Mouse (Mus musculus) liver, embryonic 13.5 days (tissue): ENCODE measurements around the gene Dysf. TPM values are rescaled to one million over a fixed set of nuclear protein-coding genes. Genes with fewer than 3 reads are reported as not detected.

Experiments
- ATAC-seq: fragments of 200-750 bp; cut with Nextera tagmentation; 2 replicates; pipeline ENCODE4 v1.8.0; 2017; ENCODE audit warnings: low read depth, mild to moderate bottlenecking, moderate number of reproducible peaks, moderate library complexity
- DNase-seq: peaks from one replicate; pipeline ENCODE4 v3.0.0; 2022
- H3K27ac ChIP-seq: fragments of 300-500 bp; sonication (generic); 2 replicates; pipeline ENCODE4 v1.5.1; 2015; ENCODE audit warnings: moderate library complexity, mild to moderate bottlenecking, inconsistent platforms
- H3K27me3 ChIP-seq: fragments of 300-500 bp; sonication (generic); 2 replicates; pipeline ENCODE4 v1.6.1; 2015; ENCODE audit warnings: mild to moderate bottlenecking, inconsistent platforms
- H3K36me3 ChIP-seq: fragments of 300-500 bp; sonication (generic); 2 replicates; pipeline ENCODE4 v1.6.1; 2015; ENCODE audit warnings: mild to moderate bottlenecking, inconsistent platforms
- H3K4me1 ChIP-seq: fragments of 300-500 bp; sonication (generic); replicated peaks from 2 replicates; pipeline ENCODE4 v1.6.1; 2015; ENCODE audit warnings: inconsistent platforms
- H3K4me2 ChIP-seq: fragments of 300-500 bp; sonication (generic); 2 replicates; pipeline ENCODE4 v1.6.1; 2015; ENCODE audit warnings: inconsistent platforms, mild to moderate bottlenecking, moderate library complexity
- H3K4me3 ChIP-seq: fragments of 300-500 bp; sonication (generic); replicated peaks from 2 replicates; pipeline ENCODE4 v1.5.1; 2015; ENCODE audit warnings: mild to moderate bottlenecking, inconsistent platforms
- H3K9ac ChIP-seq: fragments of 300-500 bp; sonication (generic); 2 replicates; pipeline ENCODE4 v1.6.1; 2015; ENCODE audit warnings: mild to moderate bottlenecking, inconsistent platforms
- H3K9me3 ChIP-seq: fragments of 300-500 bp; sonication (generic); replicated peaks from 2 replicates; pipeline ENCODE4 v1.6.1; 2016; ENCODE audit warnings: inconsistent platforms
- WGBS: fragments of 180-500 bp; shearing (Covaris S2); methylation state at CpG from one replicate; pipeline ENCODE4 v1.1.7; 2015; ENCODE audit not compliant: insufficient replicate concordance; 5-methylcytosine and 5-hydroxymethylcytosine counted together
- polyA plus RNA-seq: library from polyadenylated mRNA; unstranded; fragments of >200 nt; fragmentation: Nextera tagmentation; extraction: Ambion mirVana; gene quantifications from 2 replicates; pipeline ENCODE4 v1.2.1, GENCODE M21; 2015

Dysf gene
- polyA plus RNA-seq, 1 experiment from 2014 or later, result 1.0 TPM

GRCm38 (mm10) chr6:84124609-84125008 lies 116.2 kb downstream of the Dysf start:
- H3K27ac ChIP-seq, result no peak overlapping the region
- ATAC-seq, result no peak
- H3K4me1 ChIP-seq, result no peaks in the 10 kb centered on the region
- no peak for DNase-seq
- H3K9me3 ChIP-seq, result no peaks in the 10 kb centered on the region
- no peak overlapping the region for H3K4me2 ChIP-seq
- no peak overlapping the region for H3K9ac ChIP-seq
- H3K27me3 ChIP-seq, result no peaks in the 10 kb centered on the region
- WGBS, result 78% methylated on average over 9 of the region's 9 CpGs
- no peak overlapping the region for H3K4me3 ChIP-seq
- no peaks in the 10 kb centered on the region for H3K36me3 ChIP-seq

DNA sequence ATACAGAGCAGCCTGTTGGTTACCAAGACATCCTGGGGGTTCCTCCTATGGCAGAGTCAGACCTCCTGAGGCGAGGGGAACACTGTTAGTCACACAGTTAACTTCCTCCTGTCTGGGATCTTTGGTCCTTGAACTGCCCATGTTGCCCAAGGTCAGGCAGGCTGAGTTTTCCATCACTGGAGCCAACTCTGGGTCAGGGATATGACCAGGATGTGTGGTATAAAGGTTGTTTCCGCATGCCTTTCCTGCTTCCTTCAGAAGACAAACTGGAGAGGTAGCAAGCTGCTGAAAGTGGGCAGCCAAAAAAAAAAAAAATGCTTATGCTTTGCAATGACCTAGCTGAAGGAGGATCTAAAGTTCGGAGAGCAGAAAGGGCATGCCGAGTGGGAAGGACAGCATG lies 116.7 kb downstream of the Dysf start:
- Histone ChIP-seq H3K4me2 (no peak overlapping the region), H3K36me3 (no peaks in the 10 kb centered on the region), H3K27me3 (no peaks in the 10 kb centered on the region), H3K9me3 (no peaks in the 10 kb centered on the region), H3K9ac (no peak overlapping the region), H3K4me1 (no peaks in the 10 kb centered on the region), H3K27ac (no peak overlapping the region), H3K4me3 (no peak overlapping the region)
- DNase-seq, result no peak
- 49% methylated on average over 4 of the region's 4 CpGs for WGBS
- no peak for ATAC-seq

- no peak overlapping the region for H3K27ac ChIP-seq
- H3K9ac ChIP-seq, result no peak overlapping the region
- no peaks in the 10 kb centered on the region for H3K27me3 ChIP-seq
- WGBS, result 70% methylated on average over 2 of the region's 2 CpGs
- no peaks in the 10 kb centered on the region for H3K36me3 ChIP-seq
- ATAC-seq, result no peak
- no peaks in the 10 kb centered on the region for H3K9me3 ChIP-seq
- no peak overlapping the region for H3K4me3 ChIP-seq
- DNase-seq, result no peak
- H3K4me1 ChIP-seq, result no peaks in the 10 kb centered on the region
- no peak overlapping the region for H3K4me2 ChIP-seq
Observed at GRCm38 (mm10) chr6:84128229-84128628, 119.8 kb downstream of the Dysf start.

GRCm38 (mm10) chr6:84130867-84131266 lies 122.5 kb downstream of the Dysf start:
- H3K4me3 ChIP-seq, result no peak overlapping the region
- no peaks in the 10 kb centered on the region for H3K27me3 ChIP-seq
- 52% methylated on average over 4 of the region's 4 CpGs for WGBS
- H3K27ac ChIP-seq, result no peak overlapping the region
- DNase-seq (no peak), ATAC-seq (no peak)
- H3K36me3 ChIP-seq, result no peaks in the 10 kb centered on the region
- H3K9me3 ChIP-seq, result no peaks in the 10 kb centered on the region
- H3K4me2 ChIP-seq, result no peak overlapping the region
- H3K4me1 ChIP-seq, result no peaks in the 10 kb centered on the region
- no peak overlapping the region for H3K9ac ChIP-seq

GRCm38 (mm10) chr6:84131539-84131938 lies 123.1 kb downstream of the Dysf start:
- H3K27ac ChIP-seq, result no peak overlapping the region
- DNase-seq, result no peak

GRCm38 (mm10) chr6:84133053-84133452 lies 124.7 kb downstream of the Dysf start:
- H3K27me3 ChIP-seq, result no peaks in the 10 kb centered on the region
- ATAC-seq, result no peak
- H3K4me2 ChIP-seq, result no peak overlapping the region
- no peak overlapping the region for H3K27ac ChIP-seq
- H3K9ac ChIP-seq, result no peak overlapping the region
- 57% methylated on average over 7 of the region's 7 CpGs for WGBS
- DNase-seq, result no peak
- H3K4me1 ChIP-seq, result no peaks in the 10 kb centered on the region
- H3K4me3 ChIP-seq, result no peak overlapping the region
- no peaks in the 10 kb centered on the region for H3K36me3 ChIP-seq
- H3K9me3 ChIP-seq, result no peaks in the 10 kb centered on the region

More at GRCm38 (mm10) chr6:84131539-84131938, 123.1 kb downstream of the Dysf start:
- Histone ChIP-seq H3K36me3 (no peaks in the 10 kb centered on the region), H3K9me3 (no peaks in the 10 kb centered on the region), H3K27me3 (no peaks in the 10 kb centered on the region), H3K4me2 (no peak overlapping the region), H3K4me3 (no peak overlapping the region), H3K9ac (no peak overlapping the region), H3K4me1 (no peaks in the 10 kb centered on the region)
- no peak for ATAC-seq
- WGBS, result 62% methylated on average over 9 of the region's 9 CpGs

DNA sequence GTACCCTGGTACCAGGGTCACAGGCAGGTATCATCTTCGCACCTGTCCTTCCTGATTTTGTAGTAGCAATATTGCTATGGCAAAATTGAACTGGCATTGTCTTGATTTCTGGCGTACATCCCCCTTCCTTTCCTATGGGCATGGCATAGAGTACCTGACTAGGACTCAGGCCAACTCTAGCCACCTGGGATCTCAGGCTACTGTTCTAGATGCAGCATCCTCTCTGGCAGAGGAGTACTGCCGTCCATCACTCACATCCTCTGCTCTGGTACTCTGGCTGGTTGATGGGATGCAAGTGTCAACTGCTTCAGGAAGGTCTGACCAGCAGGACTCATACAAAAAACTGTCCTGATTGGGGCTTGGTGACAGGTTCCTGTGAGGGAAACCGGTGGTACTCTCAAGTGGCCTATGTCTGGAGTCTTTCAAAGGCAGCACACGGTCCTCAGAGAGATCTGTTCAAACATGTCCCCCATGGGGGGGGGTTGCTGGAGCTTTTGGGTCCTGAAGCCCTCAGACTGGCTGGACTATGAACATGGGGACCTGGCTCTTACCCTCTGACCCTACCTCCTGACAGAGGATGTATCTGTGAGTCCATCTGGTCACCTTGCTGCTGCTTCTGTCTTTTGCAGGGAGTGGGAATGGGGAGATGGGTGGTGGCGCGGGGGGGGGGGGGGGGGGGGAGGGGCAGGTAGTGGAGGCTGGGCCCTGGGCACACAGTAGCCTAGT lies 125.8 kb downstream of the Dysf start:
- no peaks in the 10 kb centered on the region for H3K36me3 ChIP-seq
- DNase-seq (no peak), ATAC-seq (no peak)
- no peak overlapping the region for H3K4me3 ChIP-seq
- H3K27me3 ChIP-seq, result no peaks in the 10 kb centered on the region
- WGBS, result 59% methylated on average over 5 of the region's 7 CpGs
- no peak overlapping the region for H3K9ac ChIP-seq
- H3K4me1 ChIP-seq, result no peaks in the 10 kb centered on the region
- H3K27ac ChIP-seq, result no peak overlapping the region
- no peaks in the 10 kb centered on the region for H3K9me3 ChIP-seq
- no peak overlapping the region for H3K4me2 ChIP-seq

GRCm38 (mm10) chr6:84134722-84135394 lies 126.5 kb downstream of the Dysf start:
- H3K36me3 ChIP-seq, result no peaks in the 10 kb centered on the region
- WGBS, result 70% methylated on average over 23 of the region's 23 CpGs
- DNase-seq (no peak), ATAC-seq (no peak)
- no peaks in the 10 kb centered on the region for H3K27me3 ChIP-seq
- H3K27ac ChIP-seq, result no peak overlapping the region
- no peaks in the 10 kb centered on the region for H3K4me1 ChIP-seq
- no peaks in the 10 kb centered on the region for H3K9me3 ChIP-seq
- no peak overlapping the region for H3K4me2 ChIP-seq
- H3K9ac ChIP-seq, result no peak overlapping the region
- H3K4me3 ChIP-seq, result no peak overlapping the region

DNA sequence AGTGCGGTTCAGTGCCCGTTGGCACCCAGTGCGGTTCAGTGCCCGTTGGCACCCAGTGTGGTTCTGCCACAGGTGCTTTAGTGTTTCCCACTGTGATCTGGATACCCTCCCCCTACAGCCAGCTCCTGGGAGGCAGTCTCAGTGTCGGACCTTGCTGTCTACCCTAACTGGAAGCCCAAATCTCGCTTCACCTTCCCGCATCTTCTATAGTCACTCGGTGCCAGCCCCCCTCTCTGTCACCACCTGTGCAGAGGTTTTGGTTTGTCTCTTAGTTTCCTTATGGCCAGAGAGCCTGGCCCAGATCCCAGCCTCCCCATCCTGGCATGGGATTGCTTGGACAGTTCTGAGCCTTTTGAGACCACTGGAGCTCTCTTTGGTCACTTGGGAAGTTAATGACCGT lies 127.3 kb downstream of the Dysf start:
- no peak overlapping the region for H3K4me2 ChIP-seq
- ATAC-seq, result no peak
- no peak overlapping the region for H3K27ac ChIP-seq
- no peak overlapping the region for H3K4me3 ChIP-seq
- no peaks in the 10 kb centered on the region for H3K36me3 ChIP-seq
- H3K9ac ChIP-seq, result no peak overlapping the region
- DNase-seq, result no peak
- H3K4me1 ChIP-seq, result no peaks in the 10 kb centered on the region
- H3K27me3 ChIP-seq, result no peaks in the 10 kb centered on the region
- H3K9me3 ChIP-seq, result no peaks in the 10 kb centered on the region
- 88% methylated on average over 9 of the region's 9 CpGs for WGBS

- Histone ChIP-seq H3K4me2 (no peak overlapping the region), H3K9ac (no peak overlapping the region), H3K27ac (no peak overlapping the region), H3K27me3 (no peaks in the 10 kb centered on the region), H3K9me3 (no peaks in the 10 kb centered on the region), H3K4me3 (no peak overlapping the region), H3K36me3 (no peaks in the 10 kb centered on the region), H3K4me1 (no peaks in the 10 kb centered on the region)
- WGBS, result 70% methylated on average over 11 of the region's 11 CpGs
- DNase-seq, result no peak
- ATAC-seq, result no peak
Observed at GRCm38 (mm10) chr6:84136345-84136744, 128.0 kb downstream of the Dysf start.

GRCm38 (mm10) chr6:84139932-84140331 lies 131.5 kb downstream of the Dysf start:
- 73% methylated on average over 14 of the region's 14 CpGs for WGBS
- no peak for DNase-seq

GRCm38 (mm10) chr6:84142481-84142880 lies 134.1 kb downstream of the Dysf start:
- Histone ChIP-seq H3K27me3 (no peaks in the 10 kb centered on the region), H3K4me2 (no peak overlapping the region), H3K4me1 (no peaks in the 10 kb centered on the region), H3K36me3 (no peaks in the 10 kb centered on the region), H3K4me3 (no peak overlapping the region), H3K9ac (no peak overlapping the region), H3K27ac (no peak overlapping the region), H3K9me3 (no peaks in the 10 kb centered on the region)
- 51% methylated on average over 9 of the region's 9 CpGs for WGBS
- DNase-seq (no peak), ATAC-seq (no peak)

More at GRCm38 (mm10) chr6:84139932-84140331, 131.5 kb downstream of the Dysf start:
- Histone ChIP-seq H3K27me3 (no peaks in the 10 kb centered on the region), H3K27ac (no peak overlapping the region), H3K4me1 (no peaks in the 10 kb centered on the region), H3K9ac (no peak overlapping the region), H3K9me3 (no peaks in the 10 kb centered on the region), H3K4me2 (no peak overlapping the region), H3K36me3 (no peaks in the 10 kb centered on the region), H3K4me3 (no peak overlapping the region)
- no peak for ATAC-seq
